Mouse (Mus musculus): ENCODE measurements at regions not wholly inside any gene's neighbourhood (a gene's known extent, or its start where the extent isn't known, plus 50 kb on each side); places are given as distances from the start of the nearest gene placed in this dataset.

GRCm38 (mm10) chr11:64829429-64829828, 149.4 kb upstream of the Elac2 start:
- H3K4me1 ChIP-seq (ENCODE audit: control insufficient read depth, insufficient read depth, low read length), result peaks cover 7% of the 10 kb centered on the region; the same call in 1 of the 2 replicates
- TF ChIP-seq CTCF (IDR thresholded peaks at IDR 0.05; ENCODE audit: low read depth, low read length) (no peak), POLR2A (IDR thresholded peaks at IDR 0.05; ENCODE audit: borderline replicate concordance, low read depth, low read length) (no peak)
- no peak overlapping the region for H3K4me3 ChIP-seq (ENCODE audit: insufficient read depth, low read length)
- H3K27ac ChIP-seq (ENCODE audit: insufficient read depth, low read depth, low read length), result no peak overlapping the region

- TF ChIP-seq POLR2A (IDR thresholded peaks at IDR 0.05; ENCODE audit: borderline replicate concordance, low read depth, low read length) (no peak), CTCF (IDR thresholded peaks at IDR 0.05; ENCODE audit: low read depth, low read length) (no peak)
- Histone ChIP-seq H3K27ac (ENCODE audit: insufficient read depth, low read depth, low read length) (no peak overlapping the region), H3K4me1 (ENCODE audit: control insufficient read depth, insufficient read depth, low read length) (peaks cover 9% of the 10 kb centered on the region; the same call in 1 of the 2 replicates), H3K4me3 (ENCODE audit: insufficient read depth, low read length) (no peak overlapping the region)
Measured at GRCm38 (mm10) chr11:64832453-64832852, 146.4 kb upstream of the Elac2 start.

- H3K27ac ChIP-seq (ENCODE audit: insufficient read depth, low read depth, low read length), result no peak overlapping the region
- peaks cover 9% of the 10 kb centered on the region; the same call in 1 of the 2 replicates for H3K4me1 ChIP-seq (ENCODE audit: control insufficient read depth, insufficient read depth, low read length)
- H3K4me3 ChIP-seq (ENCODE audit: insufficient read depth, low read length), result no peak overlapping the region
- no peak for TF ChIP-seq POLR2A (IDR thresholded peaks at IDR 0.05; ENCODE audit: borderline replicate concordance, low read depth, low read length)
- TF ChIP-seq CTCF (IDR thresholded peaks at IDR 0.05; ENCODE audit: low read depth, low read length), result no peak
Measured at GRCm38 (mm10) chr11:64833786-64834185, 145.1 kb upstream of the Elac2 start.

GRCm38 (mm10) chr11:64836771-64837170, 142.1 kb upstream of the Elac2 start:
- Histone ChIP-seq H3K27ac (ENCODE audit: insufficient read depth, low read depth, low read length) (no peak overlapping the region), H3K4me3 (ENCODE audit: insufficient read depth, low read length) (no peak overlapping the region)

GRCm38 (mm10) chr11:64841092-64841491, 137.7 kb upstream of the Elac2 start:
- H3K27ac ChIP-seq (ENCODE audit: insufficient read depth, low read depth, low read length), result no peak overlapping the region
- peaks cover 2% of the 10 kb centered on the region; the same call in 1 of the 2 replicates for H3K4me1 ChIP-seq (ENCODE audit: control insufficient read depth, insufficient read depth, low read length)
- no peak overlapping the region for H3K4me3 ChIP-seq (ENCODE audit: insufficient read depth, low read length)
- no peak for TF ChIP-seq POLR2A (IDR thresholded peaks at IDR 0.05; ENCODE audit: borderline replicate concordance, low read depth, low read length)
- no peak for TF ChIP-seq CTCF (IDR thresholded peaks at IDR 0.05; ENCODE audit: low read depth, low read length)

More at GRCm38 (mm10) chr11:64836771-64837170, 142.1 kb upstream of the Elac2 start:
- H3K4me1 ChIP-seq (ENCODE audit: control insufficient read depth, insufficient read depth, low read length), result peaks cover 8% of the 10 kb centered on the region; the same call in 1 of the 2 replicates
- TF ChIP-seq CTCF (IDR thresholded peaks at IDR 0.05; ENCODE audit: low read depth, low read length) (no peak), POLR2A (IDR thresholded peaks at IDR 0.05; ENCODE audit: borderline replicate concordance, low read depth, low read length) (no peak)

GRCm38 (mm10) chr11:64842775-64843530, 135.9 kb upstream of the Elac2 start:
- no peaks in the 10 kb centered on the region for H3K4me1 ChIP-seq (ENCODE audit: control insufficient read depth, insufficient read depth, low read length)
- H3K4me3 ChIP-seq (ENCODE audit: insufficient read depth, low read length), result no peak overlapping the region
- H3K27ac ChIP-seq (ENCODE audit: insufficient read depth, low read depth, low read length), result no peak overlapping the region
- TF ChIP-seq POLR2A (IDR thresholded peaks at IDR 0.05; ENCODE audit: borderline replicate concordance, low read depth, low read length) (no peak), CTCF (IDR thresholded peaks at IDR 0.05; ENCODE audit: low read depth, low read length) (no peak)

GRCm38 (mm10) chr11:64846577-64847147, 132.2 kb upstream of the Elac2 start:
- H3K27ac ChIP-seq (ENCODE audit: insufficient read depth, low read depth, low read length), result no peak overlapping the region
- no peaks in the 10 kb centered on the region for H3K4me1 ChIP-seq (ENCODE audit: control insufficient read depth, insufficient read depth, low read length)
- TF ChIP-seq CTCF (IDR thresholded peaks at IDR 0.05; ENCODE audit: low read depth, low read length) (no peak), POLR2A (IDR thresholded peaks at IDR 0.05; ENCODE audit: borderline replicate concordance, low read depth, low read length) (no peak)
- no peak overlapping the region for H3K4me3 ChIP-seq (ENCODE audit: insufficient read depth, low read length)

- Histone ChIP-seq H3K4me3 (ENCODE audit: insufficient read depth, low read length) (no peak overlapping the region), H3K27ac (ENCODE audit: insufficient read depth, low read depth, low read length) (no peak overlapping the region), H3K4me1 (ENCODE audit: control insufficient read depth, insufficient read depth, low read length) (no peaks in the 10 kb centered on the region)
- no peak for TF ChIP-seq CTCF (IDR thresholded peaks at IDR 0.05; ENCODE audit: low read depth, low read length)
- TF ChIP-seq POLR2A (IDR thresholded peaks at IDR 0.05; ENCODE audit: borderline replicate concordance, low read depth, low read length), result no peak
Measured at GRCm38 (mm10) chr11:64859636-64860035, 119.2 kb upstream of the Elac2 start.

GRCm38 (mm10) chr11:64880674-64881073, 98.2 kb upstream of the Elac2 start:
- TF ChIP-seq CTCF (IDR thresholded peaks at IDR 0.05; ENCODE audit: low read depth, low read length), result no peak
- no peak for TF ChIP-seq POLR2A (IDR thresholded peaks at IDR 0.05; ENCODE audit: borderline replicate concordance, low read depth, low read length)
- no peak overlapping the region for H3K27ac ChIP-seq (ENCODE audit: insufficient read depth, low read depth, low read length)
- no peaks in the 10 kb centered on the region for H3K4me1 ChIP-seq (ENCODE audit: control insufficient read depth, insufficient read depth, low read length)

GRCm38 (mm10) chr11:64884518-64884917, 94.3 kb upstream of the Elac2 start:
- no peaks in the 10 kb centered on the region for H3K4me1 ChIP-seq (ENCODE audit: control insufficient read depth, insufficient read depth, low read length)
- H3K27ac ChIP-seq (ENCODE audit: insufficient read depth, low read depth, low read length), result no peak overlapping the region
- TF ChIP-seq POLR2A (IDR thresholded peaks at IDR 0.05; ENCODE audit: borderline replicate concordance, low read depth, low read length), result no peak
- TF ChIP-seq CTCF (IDR thresholded peaks at IDR 0.05; ENCODE audit: low read depth, low read length), result no peak
- no peak overlapping the region for H3K4me3 ChIP-seq (ENCODE audit: insufficient read depth, low read length)

More at GRCm38 (mm10) chr11:64880674-64881073, 98.2 kb upstream of the Elac2 start:
- H3K4me3 ChIP-seq (ENCODE audit: insufficient read depth, low read length), result no peak overlapping the region

Measured in bone marrow macrophage, adult 2 months (primary cell).